Mouse (Mus musculus) heart, embryonic 16.5 days (tissue): ENCODE data around the gene Frmd8. TPM values are rescaled to one million over a fixed set of nuclear protein-coding genes. Genes with fewer than 3 reads are reported as not detected.
"Not testable (repeated sequence)": the region's sequence is repeated elsewhere in the genome, so short reads cannot be mapped to it uniquely, and the experiment has no call there.

Experiments used
- ATAC-seq: fragments of 200-750 bp; cut with Nextera tagmentation; replicated peaks from 2 replicates; pipeline ENCODE4 v1.8.0; 2017; ENCODE audit warnings: moderate number of reproducible peaks; ENCODE audit not compliant: insufficient read depth, low FRiP score; ENCODE audit errors: extremely low read depth
- H3K27ac ChIP-seq: fragments of 300-500 bp; sonication (generic); 2 replicates; pipeline ENCODE4 v1.5.1; 2014; ENCODE audit warnings: mild to moderate bottlenecking, low read length, control low read depth, moderate library complexity
- H3K27me3 ChIP-seq: fragments of 300-500 bp; sonication (generic); 2 replicates; pipeline ENCODE4 v1.6.1; 2014; ENCODE audit warnings: low read length, mixed read lengths; ENCODE audit not compliant: control insufficient read depth, insufficient read depth
- H3K36me3 ChIP-seq: fragments of 300-500 bp; sonication (generic); 2 replicates; pipeline ENCODE4 v1.6.1; 2014; ENCODE audit not compliant: control insufficient read depth, insufficient read depth
- H3K4me1 ChIP-seq: fragments of 300-500 bp; sonication (generic); 2 replicates; pipeline ENCODE4 v1.6.1; 2014; ENCODE audit warnings: low read length, mixed read lengths; ENCODE audit not compliant: control insufficient read depth, insufficient read depth
- H3K4me2 ChIP-seq: fragments of 300-500 bp; sonication (generic); 2 replicates; pipeline ENCODE4 v1.6.1; 2014; ENCODE audit warnings: low read depth, mild to moderate bottlenecking, control low read depth, low read length
- H3K4me3 ChIP-seq: fragments of 300-500 bp; sonication (generic); 2 replicates; pipeline ENCODE4 v1.5.1; 2014; ENCODE audit warnings: mild to moderate bottlenecking, control low read depth, low read length
- H3K9ac ChIP-seq: fragments of 300-500 bp; sonication (generic); 2 replicates; pipeline ENCODE4 v1.6.1; 2014; ENCODE audit warnings: low read length, control low read depth
- H3K9me3 ChIP-seq: fragments of 300-500 bp; sonication (generic); replicated peaks from 2 replicates; pipeline ENCODE4 v1.6.1; 2016; ENCODE audit warnings: low read length; ENCODE audit not compliant: control insufficient read depth
- WGBS: fragments of 180-500 bp; shearing (Covaris S2); extraction: QIAGEN DNeasy Blood & Tissue Kit; methylation state at CpG from one replicate; pipeline ENCODE4 v1.1.7; 2014; 5-methylcytosine and 5-hydroxymethylcytosine counted together
- polyA plus RNA-seq: library from polyadenylated mRNA; unstranded; fragments of >200 nt; fragmentation: Nextera tagmentation; extraction: Ambion mirVana; gene quantifications from 2 replicates; pipeline ENCODE4 v1.2.1, GENCODE M21; 2015

Gene Frmd8
- polyA plus RNA-seq, 1 experiment from 2014 or later: 33.6 TPM

GRCm38 (mm10) chr19:5819549-5819948 lies 55.5 kb downstream of the Frmd8 start:
- H3K4me1 ChIP-seq: peaks cover 50% of the 10 kb centered on the region
- no peak overlapping the region for H3K4me3 ChIP-seq
- no peaks in the 10 kb centered on the region for H3K9me3 ChIP-seq
- H3K9ac ChIP-seq: peak overlapping the region; percentile 45; the same call in 1 of the 2 replicates
- no peak for ATAC-seq
- H3K36me3 ChIP-seq: no peaks in the 10 kb centered on the region
- H3K27ac ChIP-seq: peak overlapping the region; percentile 25; the same call in 1 of the 2 replicates
- WGBS: 42% methylated on average over 12 of the region's 12 CpGs
- no peaks in the 10 kb centered on the region for H3K27me3 ChIP-seq
- H3K4me2 ChIP-seq: no peak overlapping the region

GRCm38 (mm10) chr19:5818590-5818977 lies 56.5 kb downstream of the Frmd8 start:
- Histone ChIP-seq H3K36me3 (no peaks in the 10 kb centered on the region), H3K9me3 (no peaks in the 10 kb centered on the region), H3K4me3 (no peak overlapping the region), H3K4me2 (no peak overlapping the region; the same call in 1 of the 2 replicates), H3K4me1 (peaks cover 44% of the 10 kb centered on the region), H3K27me3 (no peaks in the 10 kb centered on the region), H3K9ac (peak overlapping the region; percentile 42; the same call in 1 of the 2 replicates), H3K27ac (peak overlapping the region; percentile 90)
- ATAC-seq: no peak
- WGBS: 64% methylated on average over 6 of the region's 6 CpGs

- WGBS: 16% methylated on average over 21 of the region's 21 CpGs
- H3K27me3 ChIP-seq: no peaks in the 10 kb centered on the region
- H3K9ac ChIP-seq: peak overlapping the region; percentile 81
- peak; percentile 61 for ATAC-seq
- no peaks in the 10 kb centered on the region for H3K36me3 ChIP-seq
- H3K4me2 ChIP-seq: peak overlapping the region; percentile 68
- peak overlapping the region; percentile 41 for H3K4me3 ChIP-seq
- peak overlapping the region; percentile 90 for H3K27ac ChIP-seq
- H3K4me1 ChIP-seq: peaks cover 37% of the 10 kb centered on the region
- no peaks in the 10 kb centered on the region for H3K9me3 ChIP-seq
Measured at GRCm38 (mm10) chr19:5817703-5818589, 57.1 kb downstream of the Frmd8 start.

- Histone ChIP-seq H3K4me1 (peaks cover 40% of the 10 kb centered on the region), H3K27me3 (no peaks in the 10 kb centered on the region), H3K9ac (no peak overlapping the region), H3K27ac (no peak overlapping the region), H3K4me2 (no peak overlapping the region), H3K9me3 (no peaks in the 10 kb centered on the region), H3K4me3 (no peak overlapping the region), H3K36me3 (no peaks in the 10 kb centered on the region)
- ATAC-seq: no peak
- WGBS: 72% methylated on average over 4 of the region's 4 CpGs
Measured at GRCm38 (mm10) chr19:5815928-5816327, 59.1 kb downstream of the Frmd8 start.

- no peaks in the 10 kb centered on the region for H3K27me3 ChIP-seq
- H3K9ac ChIP-seq: no peak overlapping the region
- H3K4me1 ChIP-seq: peaks cover 46% of the 10 kb centered on the region
- H3K27ac ChIP-seq: no peak overlapping the region
- no peaks in the 10 kb centered on the region for H3K9me3 ChIP-seq
- no peak for ATAC-seq
- WGBS: 76% methylated on average over 7 of the region's 7 CpGs
- no peak overlapping the region for H3K4me2 ChIP-seq
- H3K4me3 ChIP-seq: no peak overlapping the region
- no peaks in the 10 kb centered on the region for H3K36me3 ChIP-seq
Measured at GRCm38 (mm10) chr19:5815010-5815409, 60.1 kb downstream of the Frmd8 start.

- not testable (repeated sequence) for H3K4me2 ChIP-seq, H3K27ac ChIP-seq, H3K36me3 ChIP-seq, H3K4me3 ChIP-seq, H3K27me3 ChIP-seq, ATAC-seq, H3K9ac ChIP-seq, H3K9me3 ChIP-seq
- H3K4me1 ChIP-seq: peaks cover 51% of the 10 kb centered on the region
- 13% methylated on average over 1 of the region's 1 CpGs for WGBS
Measured at GRCm38 (mm10) chr19:5814048-5814447, 61.0 kb downstream of the Frmd8 start.

- no peaks in the 10 kb centered on the region for H3K27me3 ChIP-seq
- H3K27ac ChIP-seq: no peak overlapping the region
- H3K4me1 ChIP-seq: peaks cover 52% of the 10 kb centered on the region
- H3K9ac ChIP-seq: no peak overlapping the region
- no peak overlapping the region for H3K4me2 ChIP-seq
- no peak overlapping the region for H3K4me3 ChIP-seq
- no peaks in the 10 kb centered on the region for H3K36me3 ChIP-seq
- no peak for ATAC-seq
- no peaks in the 10 kb centered on the region for H3K9me3 ChIP-seq
- WGBS: 86% methylated on average over 3 of the region's 3 CpGs
Measured at GRCm38 (mm10) chr19:5813567-5813966, 61.5 kb downstream of the Frmd8 start.

- Histone ChIP-seq H3K4me2 (peak overlapping the region; percentile 46), H3K4me3 (no peak overlapping the region), H3K27me3 (no peaks in the 10 kb centered on the region), H3K4me1 (peaks cover 46% of the 10 kb centered on the region), H3K27ac (peak overlapping the region; percentile 99), H3K9me3 (no peaks in the 10 kb centered on the region), H3K9ac (peak overlapping the region; percentile 60), H3K36me3 (no peaks in the 10 kb centered on the region)
- peak; percentile 87 for ATAC-seq
- WGBS: 30% methylated on average over 7 of the region's 7 CpGs
Measured at GRCm38 (mm10) chr19:5811771-5812504, 63.1 kb downstream of the Frmd8 start.
